Mouse (Mus musculus) embryo, embryonic 11 days (tissue): ENCODE measurements around the gene Cacnb1.
A peak's percentile ranks its signal among the peaks of the same experiment; 100 is the strongest.

Experiments used
- DNase-seq: peaks from one replicate; pipeline ENCODE4 v3.0.0-alpha.2; 2015

Cacnb1 gene

GRCm38 (mm10) chr11:98037871-98038270 is 15.0 kb upstream of the Cacnb1 start:
- no peak for DNase-seq

GRCm38 (mm10) chr11:98035977-98036377 is 13.1 kb upstream of the Cacnb1 start:
- peak; percentile 83 for DNase-seq

GRCm38 (mm10) chr11:98034840-98035239 is 12.0 kb upstream of the Cacnb1 start:
- peak; percentile 57 for DNase-seq

- no peak for DNase-seq
Measured at GRCm38 (mm10) chr11:98034061-98034460, 11.2 kb upstream of the Cacnb1 start.

- peak; percentile 85 for DNase-seq
Measured at GRCm38 (mm10) chr11:98031443-98031770, 8.6 kb upstream of the Cacnb1 start.

GRCm38 (mm10) chr11:98030701-98031442 is 8.0 kb upstream of the Cacnb1 start:
- no peak for DNase-seq

- no peak for DNase-seq
Measured at GRCm38 (mm10) chr11:98027785-98028184, 5.0 kb upstream of the Cacnb1 start.

- no peak for DNase-seq
Measured at GRCm38 (mm10) chr11:98027297-98027688, 4.5 kb upstream of the Cacnb1 start.

- peak; percentile 94 for DNase-seq
Measured at GRCm38 (mm10) chr11:98026570-98027296, 3.9 kb upstream of the Cacnb1 start, which contains the start of gene Rpl19. Rpl19 (plus strand) TSS chr11:98026710.

GRCm38 (mm10) chr11:98026248-98026569 is 3.4 kb upstream of the Cacnb1 start:
- DNase-seq: no peak

GRCm38 (mm10) chr11:98024516-98024915 is 1.7 kb upstream of the Cacnb1 start:
- DNase-seq: no peak

- DNase-seq: no peak
Measured at GRCm38 (mm10) chr11:98022253-98022554, 630 bp downstream of the Cacnb1 start.

GRCm38 (mm10) chr11:98021565-98022252 is 1.1 kb downstream of the Cacnb1 start:
- DNase-seq: peak; percentile 59

- DNase-seq: no peak
Measured at GRCm38 (mm10) chr11:98021118-98021517, 1.7 kb downstream of the Cacnb1 start.

GRCm38 (mm10) chr11:98020710-98021109 is 2.1 kb downstream of the Cacnb1 start:
- DNase-seq: no peak

- no peak for DNase-seq
Measured at GRCm38 (mm10) chr11:98019883-98020610, 2.8 kb downstream of the Cacnb1 start.

- DNase-seq: peak; percentile 50
Measured at GRCm38 (mm10) chr11:98018858-98019641, 3.8 kb downstream of the Cacnb1 start.

GRCm38 (mm10) chr11:98018222-98018621 is 4.6 kb downstream of the Cacnb1 start:
- no peak for DNase-seq

- DNase-seq: no peak
Measured at GRCm38 (mm10) chr11:98016824-98017223, 6.0 kb downstream of the Cacnb1 start.

- no peak for DNase-seq
Measured at GRCm38 (mm10) chr11:98016177-98016576, 6.7 kb downstream of the Cacnb1 start.

- no peak for DNase-seq
Measured at GRCm38 (mm10) chr11:98012831-98013230, 10.0 kb downstream of the Cacnb1 start.

- DNase-seq: no peak
Measured at GRCm38 (mm10) chr11:98011716-98012115, 11.1 kb downstream of the Cacnb1 start.

GRCm38 (mm10) chr11:98008087-98008486 is 14.7 kb downstream of the Cacnb1 start:
- DNase-seq: no peak
